Mouse (Mus musculus): ENCODE data around the gene Nr1i2. TPM values are rescaled to one million over a fixed set of nuclear protein-coding genes. Genes with fewer than 3 reads are reported as not detected.

Gene Nr1i2
- polyA plus RNA-seq, 1 experiment from 2014 or later, result not detected

DNA sequence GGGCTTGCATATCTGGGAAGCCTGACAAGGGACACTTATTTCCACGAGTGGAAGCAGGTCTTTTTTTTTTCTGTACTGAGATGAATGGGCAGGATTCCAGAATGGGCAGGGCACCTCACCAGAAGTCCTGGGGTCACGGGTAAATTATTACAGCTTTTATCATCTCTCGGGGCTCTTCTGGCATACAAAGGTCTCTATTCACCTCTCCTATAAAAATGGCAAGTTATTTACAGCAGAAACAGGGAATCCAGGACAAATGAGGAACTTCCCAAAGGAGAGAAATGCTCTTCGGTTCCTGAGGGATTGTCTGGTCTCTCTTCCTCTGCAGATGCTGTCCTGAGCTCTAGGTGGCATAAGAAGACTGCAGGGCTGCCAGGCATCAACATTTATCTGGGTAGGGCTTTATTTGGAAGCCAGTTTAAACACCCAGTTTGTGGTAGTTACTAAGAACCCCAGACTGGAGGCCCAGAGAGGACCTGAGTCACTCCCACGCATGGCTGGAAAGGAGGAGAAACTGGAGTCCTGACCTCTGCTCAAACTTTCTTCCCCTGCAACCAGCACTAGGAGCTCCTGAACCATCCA, 816 bp upstream of the Nr1i2 start:
- H3K4me1 ChIP-seq (ENCODE audit: control insufficient read depth, insufficient read depth, low read length), result no peaks in the 10 kb centered on the region
- no peaks in the 10 kb centered on the region for H3K27me3 ChIP-seq (ENCODE audit: control insufficient read depth, insufficient read depth, low read depth, low read length)
- no peak for ATAC-seq
- H3K9ac ChIP-seq (ENCODE audit: low read depth, low read length), result no peak overlapping the region
- no peaks in the 10 kb centered on the region for H3K36me3 ChIP-seq (ENCODE audit: control insufficient read depth, insufficient read depth, low read length)
- 65% methylated on average over 5 of the region's 5 CpGs for WGBS
- no peaks in the 10 kb centered on the region for H3K9me3 ChIP-seq (replicated peaks; ENCODE audit: control insufficient read depth, low read length, poor library complexity, severe bottlenecking)
- H3K27ac ChIP-seq (ENCODE audit: low read length), result no peak overlapping the region
- no peak overlapping the region for H3K4me3 ChIP-seq (ENCODE audit: low read depth, low read length)
- no peak overlapping the region for H3K4me2 ChIP-seq (ENCODE audit: low read length)

DNA sequence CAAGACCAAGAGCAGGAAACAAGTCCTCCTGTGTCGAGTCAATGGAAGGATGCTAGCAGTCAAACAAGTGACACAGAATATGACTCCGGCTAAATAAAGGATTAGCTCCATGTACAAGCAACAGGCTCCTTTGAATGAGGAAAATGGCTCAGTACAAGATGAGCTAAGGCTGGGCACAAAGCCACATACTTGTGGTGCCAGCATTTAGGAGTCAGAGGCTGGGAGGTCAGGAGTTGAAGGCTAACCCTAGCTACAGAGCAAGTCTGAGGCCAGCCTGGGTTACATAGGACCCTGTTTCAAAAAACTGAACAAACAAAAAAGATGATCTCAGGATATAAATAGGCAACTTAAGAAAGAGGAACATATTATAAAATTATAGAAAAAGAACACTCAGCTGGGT, 4.5 kb downstream of the Nr1i2 start:
- ATAC-seq, result no peak
- Histone ChIP-seq H3K9me3 (replicated peaks; ENCODE audit: control insufficient read depth, low read length, poor library complexity, severe bottlenecking) (no peaks in the 10 kb centered on the region), H3K4me2 (ENCODE audit: low read length) (no peak overlapping the region), H3K27ac (ENCODE audit: low read length) (no peak overlapping the region), H3K27me3 (ENCODE audit: control insufficient read depth, insufficient read depth, low read depth, low read length) (no peaks in the 10 kb centered on the region), H3K4me3 (ENCODE audit: low read depth, low read length) (no peak overlapping the region), H3K4me1 (ENCODE audit: control insufficient read depth, insufficient read depth, low read length) (no peaks in the 10 kb centered on the region), H3K9ac (ENCODE audit: low read depth, low read length) (no peak overlapping the region), H3K36me3 (ENCODE audit: control insufficient read depth, insufficient read depth, low read length) (no peaks in the 10 kb centered on the region)
- 55% methylated on average over 2 of the region's 2 CpGs for WGBS

DNA sequence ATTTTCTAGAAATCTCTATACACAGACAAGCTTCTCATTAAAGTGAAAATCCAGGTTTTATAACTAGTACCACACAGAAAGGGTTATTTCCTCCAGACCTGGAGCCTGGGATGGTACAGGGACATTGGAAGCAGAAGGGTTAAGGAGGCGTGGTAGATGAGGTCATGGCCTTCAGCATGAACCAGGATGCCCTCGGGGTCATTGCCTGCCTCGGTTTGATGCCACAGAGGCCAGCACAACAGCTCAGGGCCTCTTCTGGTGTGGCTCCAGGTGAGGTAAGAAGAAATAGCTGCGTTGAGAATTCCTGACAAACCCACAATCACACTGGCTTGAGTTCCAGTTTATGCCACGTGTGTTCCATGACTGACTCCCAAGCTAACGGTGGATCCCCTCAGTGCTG, 5.8 kb downstream of the Nr1i2 start:
- no peaks in the 10 kb centered on the region for H3K9me3 ChIP-seq (replicated peaks; ENCODE audit: control insufficient read depth, low read length, poor library complexity, severe bottlenecking)
- no peak for ATAC-seq
- no peaks in the 10 kb centered on the region for H3K36me3 ChIP-seq (ENCODE audit: control insufficient read depth, insufficient read depth, low read length)
- no peak overlapping the region for H3K9ac ChIP-seq (ENCODE audit: low read depth, low read length)
- H3K4me2 ChIP-seq (ENCODE audit: low read length), result no peak overlapping the region
- H3K27ac ChIP-seq (ENCODE audit: low read length), result no peak overlapping the region
- no peaks in the 10 kb centered on the region for H3K4me1 ChIP-seq (ENCODE audit: control insufficient read depth, insufficient read depth, low read length)
- no peaks in the 10 kb centered on the region for H3K27me3 ChIP-seq (ENCODE audit: control insufficient read depth, insufficient read depth, low read depth, low read length)
- no peak overlapping the region for H3K4me3 ChIP-seq (ENCODE audit: low read depth, low read length)
- 50% methylated on average over 6 of the region's 6 CpGs for WGBS

DNA sequence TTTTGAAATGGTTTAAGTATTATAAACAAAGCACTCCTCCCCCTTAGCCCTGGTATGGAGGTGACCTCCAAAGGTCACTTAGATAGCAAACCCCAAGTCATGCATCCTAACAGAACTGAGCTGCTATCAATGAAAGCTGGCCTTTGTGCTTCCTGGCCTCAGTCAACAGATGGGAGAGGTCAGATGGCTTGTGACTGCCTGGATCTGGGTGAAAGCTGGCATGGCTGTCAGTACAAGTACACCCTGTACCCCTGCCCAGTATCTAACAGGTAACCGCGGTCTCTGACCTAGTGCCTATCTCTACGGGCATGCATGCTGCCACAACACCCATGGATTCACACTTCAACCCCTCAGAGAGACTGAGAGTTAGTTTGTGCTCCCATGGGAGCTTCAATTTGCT, 6.9 kb downstream of the Nr1i2 start:
- Histone ChIP-seq H3K9ac (ENCODE audit: low read depth, low read length) (no peak overlapping the region), H3K27ac (ENCODE audit: low read length) (no peak overlapping the region), H3K36me3 (ENCODE audit: control insufficient read depth, insufficient read depth, low read length) (no peaks in the 10 kb centered on the region), H3K4me3 (ENCODE audit: low read depth, low read length) (no peak overlapping the region), H3K9me3 (replicated peaks; ENCODE audit: control insufficient read depth, low read length, poor library complexity, severe bottlenecking) (no peaks in the 10 kb centered on the region), H3K27me3 (ENCODE audit: control insufficient read depth, insufficient read depth, low read depth, low read length) (no peaks in the 10 kb centered on the region), H3K4me2 (ENCODE audit: low read length) (no peak overlapping the region), H3K4me1 (ENCODE audit: control insufficient read depth, insufficient read depth, low read length) (no peaks in the 10 kb centered on the region)
- ATAC-seq, result no peak
- WGBS, result 95% methylated on average over 3 of the region's 3 CpGs

DNA sequence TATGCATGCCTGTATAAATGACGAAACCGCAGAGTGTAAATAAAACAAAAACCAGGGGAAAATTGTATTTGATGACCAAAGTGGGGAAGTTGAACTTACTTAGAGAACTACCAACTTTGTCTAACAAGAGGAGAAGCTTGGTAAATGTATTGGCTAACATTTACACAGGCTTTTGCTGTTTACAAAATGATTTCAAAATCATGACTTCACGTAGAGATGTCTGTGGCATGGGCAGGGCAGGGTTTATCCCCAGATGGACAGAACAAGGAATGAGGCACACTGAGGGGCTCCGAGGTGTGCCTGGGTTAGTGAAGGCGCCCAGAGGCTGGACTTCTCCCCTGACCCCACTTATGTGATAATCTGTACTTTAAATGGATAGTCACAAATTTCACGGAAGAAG, 7.3 kb downstream of the Nr1i2 start:
- no peak for ATAC-seq
- no peak overlapping the region for H3K9ac ChIP-seq (ENCODE audit: low read depth, low read length)
- H3K4me1 ChIP-seq (ENCODE audit: control insufficient read depth, insufficient read depth, low read length), result no peaks in the 10 kb centered on the region
- no peak overlapping the region for H3K4me3 ChIP-seq (ENCODE audit: low read depth, low read length)
- no peak overlapping the region for H3K4me2 ChIP-seq (ENCODE audit: low read length)
- H3K27me3 ChIP-seq (ENCODE audit: control insufficient read depth, insufficient read depth, low read depth, low read length), result no peaks in the 10 kb centered on the region
- WGBS, result 85% methylated on average over 6 of the region's 6 CpGs
- no peaks in the 10 kb centered on the region for H3K36me3 ChIP-seq (ENCODE audit: control insufficient read depth, insufficient read depth, low read length)
- no peak overlapping the region for H3K27ac ChIP-seq (ENCODE audit: low read length)
- no peaks in the 10 kb centered on the region for H3K9me3 ChIP-seq (replicated peaks; ENCODE audit: control insufficient read depth, low read length, poor library complexity, severe bottlenecking)

DNA sequence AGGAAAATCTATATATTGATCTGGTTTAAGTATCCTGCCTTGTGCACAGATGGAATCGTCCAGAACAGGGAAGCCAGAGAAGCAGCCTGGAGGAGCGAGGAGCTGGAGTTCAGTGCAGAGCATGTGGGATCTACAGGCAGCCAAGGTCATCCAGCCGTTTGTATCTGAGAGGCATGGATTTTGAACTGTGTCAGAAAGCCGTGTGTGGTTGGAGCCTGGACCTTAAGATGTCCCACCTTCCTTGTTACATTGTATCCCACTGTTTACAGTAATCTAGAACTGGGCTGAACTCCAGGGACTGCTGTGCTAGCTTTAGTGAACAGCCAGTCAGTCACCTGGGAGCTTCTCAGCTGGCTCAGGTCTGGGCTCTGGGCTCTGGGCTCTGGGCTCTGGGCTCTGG, 8.1 kb downstream of the Nr1i2 start:
- H3K9me3 ChIP-seq (replicated peaks; ENCODE audit: control insufficient read depth, low read length, poor library complexity, severe bottlenecking), result no peaks in the 10 kb centered on the region
- H3K4me1 ChIP-seq (ENCODE audit: control insufficient read depth, insufficient read depth, low read length), result no peaks in the 10 kb centered on the region
- no peaks in the 10 kb centered on the region for H3K27me3 ChIP-seq (ENCODE audit: control insufficient read depth, insufficient read depth, low read depth, low read length)
- no peak overlapping the region for H3K4me3 ChIP-seq (ENCODE audit: low read depth, low read length)
- H3K36me3 ChIP-seq (ENCODE audit: control insufficient read depth, insufficient read depth, low read length), result no peaks in the 10 kb centered on the region
- ATAC-seq, result no peak
- H3K27ac ChIP-seq (ENCODE audit: low read length), result no peak overlapping the region
- WGBS, result 83% methylated on average over 4 of the region's 4 CpGs
- no peak overlapping the region for H3K4me2 ChIP-seq (ENCODE audit: low read length)
- no peak overlapping the region for H3K9ac ChIP-seq (ENCODE audit: low read depth, low read length)

DNA sequence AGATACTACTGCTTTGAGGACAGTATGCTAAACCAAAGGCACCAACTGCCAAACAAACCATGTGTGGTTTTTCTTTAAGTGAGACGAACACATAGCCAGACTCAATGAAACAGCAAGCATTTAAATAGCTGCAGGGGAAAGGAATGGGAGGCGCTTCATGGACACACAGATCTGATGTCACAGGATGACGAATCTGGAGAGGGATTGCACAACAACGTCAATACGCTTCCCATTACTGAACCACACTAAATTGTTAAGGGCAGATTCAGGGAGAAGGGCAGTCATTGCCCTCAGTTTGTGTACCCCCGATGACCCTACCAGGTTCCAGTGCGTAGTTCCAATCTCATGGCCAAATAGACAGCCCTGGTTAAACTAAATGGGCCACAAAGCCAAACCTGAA, 8.8 kb downstream of the Nr1i2 start:
- 90% methylated on average over 7 of the region's 7 CpGs for WGBS

DNA sequence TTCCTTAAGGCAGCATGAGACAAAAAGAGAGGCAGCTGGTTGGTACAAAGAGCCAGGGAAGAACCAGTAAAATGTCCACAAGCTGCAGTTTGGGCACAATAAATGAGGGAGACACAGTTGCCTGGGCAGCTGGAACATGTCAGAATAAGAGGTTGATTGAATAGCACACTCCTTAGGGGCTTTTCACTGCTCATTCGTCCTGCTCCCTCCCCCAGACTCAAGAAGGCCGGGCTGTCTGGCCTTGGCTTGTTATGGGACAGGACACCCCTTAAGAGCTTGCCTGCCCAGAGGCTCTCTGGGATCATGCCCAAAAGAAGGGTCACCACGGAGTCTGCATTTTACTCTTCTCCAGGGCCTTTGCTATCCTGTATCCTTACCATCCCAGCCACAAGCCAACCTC, 11.3 kb downstream of the Nr1i2 start:
- no peak for ATAC-seq
- H3K27ac ChIP-seq (ENCODE audit: low read length), result no peak overlapping the region
- H3K4me3 ChIP-seq (ENCODE audit: low read depth, low read length), result no peak overlapping the region
- H3K9me3 ChIP-seq (replicated peaks; ENCODE audit: control insufficient read depth, low read length, poor library complexity, severe bottlenecking), result no peaks in the 10 kb centered on the region
- no peaks in the 10 kb centered on the region for H3K27me3 ChIP-seq (ENCODE audit: control insufficient read depth, insufficient read depth, low read depth, low read length)
- no peak overlapping the region for H3K4me2 ChIP-seq (ENCODE audit: low read length)
- no peaks in the 10 kb centered on the region for H3K36me3 ChIP-seq (ENCODE audit: control insufficient read depth, insufficient read depth, low read length)
- 35% methylated on average over 3 of the region's 3 CpGs for WGBS
- H3K9ac ChIP-seq (ENCODE audit: low read depth, low read length), result no peak overlapping the region
- H3K4me1 ChIP-seq (ENCODE audit: control insufficient read depth, insufficient read depth, low read length), result no peaks in the 10 kb centered on the region

More for the DNA sequence above, 8.8 kb downstream of the Nr1i2 start:
- Histone ChIP-seq H3K4me2 (ENCODE audit: low read length) (no peak overlapping the region), H3K27me3 (ENCODE audit: control insufficient read depth, insufficient read depth, low read depth, low read length) (no peaks in the 10 kb centered on the region), H3K4me1 (ENCODE audit: control insufficient read depth, insufficient read depth, low read length) (no peaks in the 10 kb centered on the region), H3K36me3 (ENCODE audit: control insufficient read depth, insufficient read depth, low read length) (no peaks in the 10 kb centered on the region), H3K9ac (ENCODE audit: low read depth, low read length) (no peak overlapping the region), H3K9me3 (replicated peaks; ENCODE audit: control insufficient read depth, low read length, poor library complexity, severe bottlenecking) (no peaks in the 10 kb centered on the region), H3K27ac (ENCODE audit: low read length) (no peak overlapping the region), H3K4me3 (ENCODE audit: low read depth, low read length) (no peak overlapping the region)
- no peak for ATAC-seq

DNA sequence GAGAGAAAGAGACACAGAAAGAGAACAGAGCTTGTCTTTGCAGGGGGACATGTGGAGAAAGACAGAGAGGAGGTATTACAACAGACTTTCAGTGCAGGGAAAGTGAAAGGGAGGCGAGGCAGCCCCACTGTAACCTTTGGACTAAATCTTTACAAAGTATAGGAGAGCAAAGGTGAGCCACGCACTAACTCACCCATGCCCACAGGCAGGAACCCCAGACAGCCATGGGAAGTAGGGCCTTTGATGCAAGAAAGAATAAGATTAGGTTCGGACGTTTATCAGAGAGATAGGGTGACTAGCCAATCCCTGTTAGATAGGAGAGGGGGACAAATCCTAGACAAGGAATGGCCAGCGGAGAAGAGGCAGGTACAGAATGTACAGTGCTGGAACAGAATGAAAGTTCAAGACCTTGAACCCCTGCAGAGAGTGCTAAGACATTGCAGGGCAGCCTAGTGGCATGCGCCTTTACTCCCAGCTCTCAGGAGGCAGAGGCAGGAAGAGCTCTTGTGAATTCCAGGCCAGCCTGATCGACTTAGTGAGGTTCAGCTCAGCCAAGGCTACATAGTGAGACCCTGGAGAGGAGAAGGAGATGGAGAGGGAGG, 12.0 kb downstream of the Nr1i2 start:
- Histone ChIP-seq H3K9ac (ENCODE audit: low read depth, low read length) (no peak overlapping the region), H3K4me2 (ENCODE audit: low read length) (no peak overlapping the region), H3K4me1 (ENCODE audit: control insufficient read depth, insufficient read depth, low read length) (no peaks in the 10 kb centered on the region), H3K27ac (ENCODE audit: low read length) (no peak overlapping the region), H3K27me3 (ENCODE audit: control insufficient read depth, insufficient read depth, low read depth, low read length) (no peaks in the 10 kb centered on the region), H3K9me3 (replicated peaks; ENCODE audit: control insufficient read depth, low read length, poor library complexity, severe bottlenecking) (no peaks in the 10 kb centered on the region), H3K4me3 (ENCODE audit: low read depth, low read length) (no peak overlapping the region), H3K36me3 (ENCODE audit: control insufficient read depth, insufficient read depth, low read length) (no peaks in the 10 kb centered on the region)
- no peak for ATAC-seq
- 89% methylated on average over 7 of the region's 7 CpGs for WGBS

All from midbrain, embryonic 16.5 days (tissue).